Mouse (Mus musculus) erythroblast, embryonic 14.5 days (primary cell): ENCODE measurements around the gene Creg2.

Experiments
- GATA1 ChIP-seq: IDR thresholded peaks from 2 replicates; pipeline ENCODE4 v1.6.1; 2012; ENCODE audit warnings: low read length, inconsistent platforms, mixed read lengths
- TAL1 ChIP-seq: IDR thresholded peaks from 3 replicates; pipeline ENCODE4 v1.6.1; 2012; ENCODE audit warnings: low read length, inconsistent platforms, mixed read lengths

- TF ChIP-seq GATA1, result no peak
- no peak for TF ChIP-seq TAL1
Observed at GRCm38 (mm10) chr1:39636196-39636595, 15.1 kb downstream of the Creg2 start.
